Mouse (Mus musculus) liver, adult (tissue): ENCODE results near the gene Hapln3.

Experiments used
- GATA4 ChIP-seq: IDR thresholded peaks from 2 replicates; pipeline ENCODE4 v1.6.1; 2014; ENCODE audit warnings: mild to moderate bottlenecking, low read length; ENCODE audit not compliant: insufficient replicate concordance

The Hapln3 gene

DNA sequence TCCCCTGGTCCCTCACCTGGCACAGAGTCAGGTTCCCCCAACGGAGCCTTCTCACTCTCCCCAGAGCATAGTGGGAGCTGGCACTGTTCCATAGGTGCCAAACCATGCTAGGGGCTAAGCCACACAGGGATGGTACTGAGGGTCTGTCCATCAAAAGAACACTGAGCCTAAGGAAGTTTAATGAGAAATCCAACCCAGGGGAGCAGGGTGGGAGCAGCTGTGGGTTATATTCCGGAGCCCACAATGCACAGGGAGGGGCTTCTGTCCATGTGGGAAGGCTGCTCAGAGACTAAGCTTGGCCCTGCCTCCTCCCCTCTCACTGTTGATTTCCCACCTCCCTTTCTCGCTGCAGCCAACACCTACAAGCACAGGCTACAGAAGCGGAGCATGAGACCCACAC is 17.0 kb downstream of the Hapln3 start:
- TF ChIP-seq GATA4, result no peak

DNA sequence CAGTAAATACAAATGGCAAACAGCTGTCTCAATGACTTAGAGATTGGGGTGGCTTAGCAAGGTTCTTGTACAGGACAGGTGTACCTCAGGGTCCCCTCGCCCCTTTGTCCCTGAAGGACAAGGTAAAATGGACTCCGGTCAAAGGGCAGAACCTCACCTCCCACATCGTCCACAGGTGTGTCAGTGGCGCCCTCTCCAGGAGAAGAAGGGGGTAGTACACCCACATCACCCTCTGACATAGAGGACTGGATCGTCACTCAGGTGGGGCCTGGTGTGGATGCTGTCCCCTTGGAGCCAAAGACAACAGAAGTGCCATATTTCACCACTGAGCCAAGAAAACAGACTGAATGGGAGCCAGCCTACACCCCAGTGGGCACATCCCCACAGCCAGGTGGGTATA is 34.3 kb downstream of the Hapln3 start:
- TF ChIP-seq GATA4, result no peak

DNA sequence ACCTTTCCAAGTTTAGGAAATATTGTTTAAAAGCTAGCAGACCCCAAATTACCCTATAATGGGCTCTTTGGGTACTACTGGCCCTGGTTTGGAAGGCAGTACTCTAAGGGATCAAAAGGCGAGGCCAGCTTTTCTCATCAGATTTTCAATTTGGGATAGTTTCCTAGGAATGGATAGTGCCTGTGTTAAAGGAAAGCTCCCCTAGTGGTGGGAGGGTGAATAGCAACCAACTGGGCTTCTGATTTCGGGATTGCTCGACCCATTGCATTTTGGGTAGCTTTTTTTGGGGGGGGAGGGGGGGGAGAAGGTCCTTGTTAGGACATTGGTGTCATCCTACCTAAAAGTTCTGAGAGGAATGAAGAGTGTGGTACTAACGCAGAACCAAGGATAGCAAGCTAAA is 41.7 kb downstream of the Hapln3 start:
- no peak for TF ChIP-seq GATA4

DNA sequence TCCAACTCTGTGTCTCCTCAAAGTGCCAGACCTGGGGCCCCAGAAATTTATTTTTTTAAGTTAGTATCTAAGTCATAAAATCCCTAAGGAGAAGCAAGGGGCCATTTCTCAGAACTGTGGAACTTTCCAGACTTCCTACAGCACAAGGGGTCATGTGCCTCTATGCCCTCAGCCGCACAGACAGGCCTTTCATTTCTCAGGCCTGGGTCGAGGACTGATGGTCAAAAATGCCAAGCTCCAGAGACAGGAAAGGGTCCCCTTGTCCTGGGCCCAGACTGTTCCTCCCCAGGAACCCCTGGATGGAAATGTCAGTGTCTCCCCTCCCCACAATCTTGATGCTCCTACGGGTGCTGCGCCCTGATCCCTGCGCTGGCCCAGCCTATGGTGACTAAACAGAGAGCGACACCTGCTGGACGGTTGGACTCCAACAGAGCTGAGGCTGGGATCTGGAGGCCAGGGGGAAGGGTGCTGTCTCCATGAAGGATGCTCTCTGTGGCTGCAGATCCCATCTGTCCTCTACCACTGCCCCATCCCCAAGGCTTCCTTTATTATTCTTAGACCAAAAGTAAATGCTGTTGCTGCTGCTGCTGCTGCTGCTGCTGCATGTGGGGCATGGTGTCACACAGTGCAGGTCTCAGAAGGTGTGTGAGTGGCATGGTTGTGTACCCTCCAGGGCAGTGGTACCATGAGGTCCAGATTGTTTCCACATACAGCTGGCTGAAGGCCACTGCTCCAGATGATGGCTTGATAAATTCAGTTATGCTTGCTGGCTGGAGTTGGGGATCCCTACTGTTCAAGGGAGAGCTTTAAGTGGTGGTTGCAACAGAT is 50.0 kb downstream of the Hapln3 start:
- TF ChIP-seq GATA4, result no peak

DNA sequence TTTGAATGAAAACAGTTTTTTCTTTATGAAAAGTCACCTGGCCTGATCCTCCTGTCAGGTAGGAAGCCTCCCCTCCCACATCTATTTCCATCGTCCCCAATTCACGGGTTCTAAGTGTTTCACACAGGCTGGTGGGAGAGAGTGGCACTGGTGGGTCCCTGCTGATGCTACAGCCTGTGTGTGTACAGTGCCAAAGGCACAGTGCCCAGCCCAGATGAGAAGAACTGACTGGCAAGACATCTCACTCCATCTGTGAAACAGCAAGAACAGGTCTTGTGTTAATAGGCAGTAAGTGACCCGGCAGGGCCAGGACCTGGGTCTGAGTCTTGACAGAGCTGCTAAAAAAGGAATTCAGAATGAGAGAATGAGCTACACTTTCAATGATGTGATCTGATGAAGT is 51.6 kb downstream of the Hapln3 start:
- TF ChIP-seq GATA4, result no peak

DNA sequence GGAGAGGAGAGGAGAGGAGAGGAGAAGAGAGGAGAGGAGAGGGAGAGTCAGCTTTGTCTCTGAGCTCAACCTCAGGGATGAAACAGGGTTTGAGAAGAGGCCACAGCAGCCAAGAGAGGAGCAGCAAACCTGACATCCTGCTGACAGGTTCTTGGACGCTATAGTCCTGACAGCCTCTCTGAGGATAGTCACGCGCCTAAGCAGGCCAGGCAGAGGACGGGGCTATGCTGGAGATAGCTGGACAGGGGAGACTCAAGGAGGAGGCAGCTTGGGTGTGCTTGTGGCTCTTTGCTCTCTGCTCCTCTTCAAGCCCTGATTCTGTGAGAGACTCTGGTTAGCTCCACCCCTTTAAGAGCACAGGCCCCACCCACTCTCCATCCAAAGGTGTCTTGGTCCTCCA is 62.6 kb downstream of the Hapln3 start:
- no peak for TF ChIP-seq GATA4

DNA sequence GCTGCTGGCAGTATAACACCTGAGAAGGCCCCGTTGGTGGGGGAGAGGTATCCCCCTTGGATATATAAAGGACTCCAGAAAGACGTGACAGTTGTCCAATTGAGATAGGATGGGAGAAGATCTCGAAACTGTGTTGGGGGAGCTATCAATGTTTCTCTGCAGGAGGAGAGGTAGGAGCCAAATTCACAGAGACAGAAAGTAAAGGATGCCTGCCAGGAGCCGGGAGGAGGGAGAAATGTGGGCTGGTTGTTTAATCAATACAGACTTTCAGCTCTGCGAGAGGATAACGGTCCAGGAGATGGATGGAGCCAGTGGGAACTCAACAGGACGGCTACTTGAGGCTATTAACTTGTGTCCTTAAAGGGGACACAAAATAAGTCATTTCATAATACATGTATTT is 63.4 kb downstream of the Hapln3 start:
- no peak for TF ChIP-seq GATA4
